Comparison of ENCODE assay signal across 11 mouse cellular contexts in the genomic region with DNA sequence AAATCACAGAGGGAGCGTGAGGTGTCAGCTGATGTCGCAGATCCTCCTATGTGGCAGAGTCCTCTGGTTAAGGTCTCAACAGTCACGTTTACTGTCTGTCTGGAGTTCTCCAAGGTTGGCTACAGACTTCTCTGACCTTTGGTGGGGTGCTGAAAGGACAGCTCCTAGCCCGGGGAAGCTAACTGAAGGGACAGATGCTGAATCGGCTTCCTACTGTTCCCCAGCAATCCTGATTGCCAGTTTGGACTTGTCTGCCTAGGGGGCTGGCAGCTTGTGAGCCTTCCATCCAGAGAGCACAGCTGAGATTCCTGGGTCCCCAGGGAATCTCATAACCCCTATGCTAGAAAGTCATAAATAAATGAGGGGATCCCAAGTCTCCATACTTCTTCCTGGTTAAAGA. TPM values are rescaled to one million over a fixed set of nuclear protein-coding genes. Genes with fewer than 3 reads are reported as not detected.
DNase-seq lines count a peak whose midpoint lies in the region; ATAC-seq lines count a peak whose summit lies in the region.
"Had no signal": no experiment of that assay in that cellular context is flagged by ENCODE, and none has a peak within 500 bp of the region (broad histone marks: within the 10 kb centered on the region; RNA-seq: fewer than 3 reads in every experiment).

No protein-coding gene starts in this region.

- WGBS in heart, embryonic 10.5 days = 4% methylated on average over 5 of the region's 5 CpGs
- 7% methylated on average over 5 of the region's 5 CpGs for WGBS in hindbrain, embryonic 15.5 days

- H3K9me3 ChIP-seq in heart, embryonic 10.5 days = no peaks in the 10 kb centered on the region
- H3K9me3 ChIP-seq in hindbrain, embryonic 15.5 days = no peaks in the 10 kb centered on the region
- H3K9me3 ChIP-seq: embryonic facial prominence, embryonic 13.5 days had no signal

- H3K4me3 ChIP-seq in heart, embryonic 10.5 days = no peak overlapping the region
- H3K4me3 ChIP-seq in hindbrain, embryonic 15.5 days = no peak overlapping the region
- H3K4me3 ChIP-seq: embryonic facial prominence, embryonic 13.5 days had no signal

- H3K36me3 ChIP-seq in heart, embryonic 10.5 days = no peaks in the 10 kb centered on the region
- H3K36me3 ChIP-seq in hindbrain, embryonic 15.5 days = no peaks in the 10 kb centered on the region
- H3K36me3 ChIP-seq: embryonic facial prominence, embryonic 13.5 days had no signal

- 0 out of 2 replicates have a peak overlapping the region, but pooled peaks have one; percentile 83 for H3K4me2 ChIP-seq in hindbrain, embryonic 15.5 days

- no peak overlapping the region for H3K9ac ChIP-seq in hindbrain, embryonic 15.5 days
- H3K9ac ChIP-seq: embryonic facial prominence, embryonic 13.5 days had no signal

- H3K27me3 ChIP-seq in heart, embryonic 10.5 days (ENCODE audit: insufficient read depth, poor library complexity, severe bottlenecking) = peaks cover 76% of the 10 kb centered on the region
- no peaks in the 10 kb centered on the region for H3K27me3 ChIP-seq in hindbrain, embryonic 15.5 days

- ATAC-seq in hindbrain, embryonic 15.5 days (ENCODE audit: low FRiP score, low read depth) = no peak

- no peak overlapping the region for H3K27ac ChIP-seq in heart, embryonic 10.5 days
- H3K27ac ChIP-seq in hindbrain, embryonic 15.5 days (replicated peaks) = peak overlapping the region; percentile 97; the same call in 1 of the 2 replicates
- H3K27ac ChIP-seq: embryonic facial prominence, embryonic 13.5 days had no signal

- H3K4me1 ChIP-seq in heart, embryonic 10.5 days = peaks cover 25% of the 10 kb centered on the region
- peaks cover 43% of the 10 kb centered on the region for H3K4me1 ChIP-seq in hindbrain, embryonic 15.5 days (replicated peaks)

- peak; percentile 83 for DNase-seq in heart, embryonic 10.5 days (ENCODE audit: low spot score)
- no peak for DNase-seq in heart, adult 9 months (ENCODE audit: low spot score in 2 of 2)
- peak; percentile 42 for DNase-seq in thymus, postnatal 4 days
- no peak for DNase-seq in thymus, postnatal 10 days (ENCODE audit: low spot score in 2 of 2)
- DNase-seq in right cerebral cortex, postnatal 36 days (ENCODE audit: low spot score in 2 of 2) = no peak
- DNase-seq in gastrocnemius, postnatal 25 days = no peak
- no peak for DNase-seq in layer of hippocampus, postnatal 36 days
- DNase-seq: thymus, postnatal 25 days had no signal

RNA-seq across cellular contexts. Expression of a gene that starts 1.2 kb away (rescaled TPM):
- polyA plus RNA-seq in heart, embryonic 10.5 days (2016; fragmentation: Nextera tagmentation; extraction: Ambion mirVana) = 17.7 and 25.2 TPM in 2 replicates
- polyA plus RNA-seq in hindbrain, embryonic 15.5 days (2015; fragmentation: Nextera tagmentation; extraction: Ambion mirVana) = 784 and 959 TPM in 2 replicates
- under 1 TPM in 1 of 2 experiments, not detected in 1; 0.19 TPM for total RNA-seq in gastrocnemius, postnatal 25 days (2021)
- total RNA-seq in layer of hippocampus, postnatal 36 days (2021) = 100 to 1,000 TPM; 239 to 241 TPM
- total RNA-seq: liver, adult 2 months had no signal
- polyA plus RNA-seq: liver, adult 2 months had no signal

Comparison
In these comparisons a context has a peak if more than half of its experiments do, and no peak if none do; other contexts are left out.
1. DNase-seq: peak in heart, embryonic 10.5 days (single experiment) and thymus, postnatal 4 days (single experiment); none in heart, adult 9 months (0 of 2), thymus, postnatal 10 days (0 of 2), right cerebral cortex, postnatal 36 days (0 of 2), gastrocnemius, postnatal 25 days (single experiment) and layer of hippocampus, postnatal 36 days (0 of 2).
2. RNA of a gene that starts 1.2 kb away (total RNA-seq): 239 to 241 TPM in layer of hippocampus, postnatal 36 days; 0.19 TPM in gastrocnemius, postnatal 25 days; every median in the first group is over 100 times any median in the second.